Mouse (Mus musculus): ENCODE results near the gene 5730596B20Rik.

The 5730596B20Rik gene

GRCm38 (mm10) chr6:52177061-52177735, at the start of gene 5730596B20Rik:
5730596B20Rik (plus strand) TSS chr6:52177498.
- Histone ChIP-seq H3K27me3 (ENCODE audit: insufficient read depth, low read length) (peaks cover 95% of the 10 kb centered on the region), H3K4me1 (replicated peaks; ENCODE audit: low read depth, low read length) (peaks cover 46% of the 10 kb centered on the region), H3K4me3 (replicated peaks; ENCODE audit: low read length) (peak within 1 kb of the TSS; percentile 17; the same call in 1 of the 2 replicates), H3K9me3 (ENCODE audit: low read length) (no peaks in the 10 kb centered on the region), H3K36me3 (ENCODE audit: insufficient read depth, low read length) (no peaks in the 10 kb centered on the region)
- TF ChIP-seq POU5F1 (IDR thresholded peaks at IDR 0.05; ENCODE audit: borderline replicate concordance, low read length) (no peak), CTCF (conservative IDR thresholded peaks at IDR 0.05; ENCODE audit: low read length) (no peak), NANOG (IDR thresholded peaks at IDR 0.05; ENCODE audit: borderline replicate concordance, low read length) (no peak)

DNA sequence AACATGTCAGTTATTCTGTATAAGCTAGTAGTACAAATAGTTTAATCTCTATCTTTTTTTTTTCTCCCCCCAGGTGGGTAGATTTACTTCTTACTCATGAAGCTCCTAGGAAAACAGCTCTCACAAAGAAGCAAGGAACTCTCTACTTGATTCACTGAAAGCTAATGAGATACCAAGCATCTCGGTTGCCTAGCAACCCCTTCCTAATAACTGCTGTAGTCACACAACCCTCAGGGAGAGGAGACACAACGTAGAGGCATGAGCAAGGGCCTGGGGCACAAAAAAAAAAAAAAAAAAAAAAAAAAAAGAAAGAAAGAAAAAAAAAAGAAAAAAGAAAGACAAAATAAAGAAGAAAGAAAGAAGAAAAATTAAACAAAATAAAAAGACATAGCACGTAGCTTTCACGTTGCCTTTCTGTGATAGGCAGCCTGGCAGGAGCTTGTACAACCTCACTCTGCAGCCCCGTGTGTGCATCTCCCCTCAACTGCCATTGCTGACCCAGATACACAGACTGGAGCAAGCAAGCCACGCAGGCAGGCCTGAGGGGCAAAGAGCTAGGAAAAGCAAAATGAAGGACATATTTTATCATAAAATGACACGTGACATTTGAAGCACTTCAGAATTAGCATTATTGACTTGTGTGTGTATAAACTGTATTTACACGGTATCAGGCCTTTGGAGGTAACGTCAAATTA, 39.3 kb upstream of the 5730596B20Rik start:
- Histone ChIP-seq H3K4me1 (replicated peaks; ENCODE audit: low read depth, low read length) (peaks cover 15% of the 10 kb centered on the region), H3K9me3 (ENCODE audit: low read length) (no peaks in the 10 kb centered on the region), H3K4me3 (replicated peaks; ENCODE audit: low read length) (no peak overlapping the region), H3K36me3 (ENCODE audit: insufficient read depth, low read length) (no peaks in the 10 kb centered on the region), H3K27me3 (ENCODE audit: insufficient read depth, low read length) (no peaks in the 10 kb centered on the region)
- TF ChIP-seq CTCF (conservative IDR thresholded peaks at IDR 0.05; ENCODE audit: low read length) (no peak), NANOG (IDR thresholded peaks at IDR 0.05; ENCODE audit: borderline replicate concordance, low read length) (no peak), POU5F1 (IDR thresholded peaks at IDR 0.05; ENCODE audit: borderline replicate concordance, low read length) (no peak)

- TF ChIP-seq POU5F1 (IDR thresholded peaks at IDR 0.05; ENCODE audit: borderline replicate concordance, low read length), result no peak
- TF ChIP-seq NANOG (IDR thresholded peaks at IDR 0.05; ENCODE audit: borderline replicate concordance, low read length), result no peak
- TF ChIP-seq CTCF (conservative IDR thresholded peaks at IDR 0.05; ENCODE audit: low read length), result no peak
- Histone ChIP-seq H3K4me1 (replicated peaks; ENCODE audit: low read depth, low read length) (peaks cover 15% of the 10 kb centered on the region), H3K27me3 (ENCODE audit: insufficient read depth, low read length) (peaks cover 2% of the 10 kb centered on the region; the same call in 1 of the 2 replicates), H3K9me3 (ENCODE audit: low read length) (no peaks in the 10 kb centered on the region), H3K36me3 (ENCODE audit: insufficient read depth, low read length) (no peaks in the 10 kb centered on the region), H3K4me3 (replicated peaks; ENCODE audit: low read length) (no peak overlapping the region)
Observed at GRCm38 (mm10) chr6:52138576-52138975, 38.7 kb upstream of the 5730596B20Rik start.

- Histone ChIP-seq H3K36me3 (ENCODE audit: insufficient read depth, low read length) (no peaks in the 10 kb centered on the region), H3K9me3 (ENCODE audit: low read length) (no peaks in the 10 kb centered on the region), H3K4me3 (replicated peaks; ENCODE audit: low read length) (no peak overlapping the region), H3K4me1 (replicated peaks; ENCODE audit: low read depth, low read length) (peaks cover 15% of the 10 kb centered on the region), H3K27me3 (ENCODE audit: insufficient read depth, low read length) (peaks cover 4% of the 10 kb centered on the region; the same call in 1 of the 2 replicates)
- no peak for TF ChIP-seq CTCF (conservative IDR thresholded peaks at IDR 0.05; ENCODE audit: low read length)
- TF ChIP-seq NANOG (IDR thresholded peaks at IDR 0.05; ENCODE audit: borderline replicate concordance, low read length), result no peak
- no peak for TF ChIP-seq POU5F1 (IDR thresholded peaks at IDR 0.05; ENCODE audit: borderline replicate concordance, low read length)
Observed at GRCm38 (mm10) chr6:52139115-52139514, 38.2 kb upstream of the 5730596B20Rik start.

DNA sequence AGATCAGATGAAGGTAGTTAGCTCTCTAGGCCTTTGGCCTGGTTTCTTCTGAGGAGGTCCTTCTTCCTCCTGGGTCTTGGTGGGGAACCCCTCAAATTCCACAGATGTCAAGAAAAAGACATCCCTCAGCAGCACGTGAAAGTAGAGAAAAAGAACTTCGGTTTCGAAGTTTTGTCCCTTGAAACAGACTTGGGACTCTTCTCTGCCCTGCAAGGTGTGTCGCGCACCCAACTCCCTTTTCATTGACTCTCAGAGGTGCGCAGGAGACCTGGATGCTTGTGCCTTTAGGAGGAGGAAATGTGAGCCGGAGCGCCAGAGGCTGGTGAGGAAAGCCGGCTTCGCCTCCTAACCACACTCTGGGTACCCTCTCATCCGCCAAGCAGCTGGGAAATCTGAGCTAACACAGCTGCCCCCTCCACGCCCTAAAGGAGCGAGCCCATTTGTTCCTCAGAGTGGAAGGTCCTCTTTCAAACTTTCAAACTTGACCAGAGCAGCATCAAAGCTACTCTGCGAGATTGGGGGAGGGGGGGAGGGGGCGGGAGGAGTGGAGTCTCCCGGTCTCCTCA, 26.8 kb upstream of the 5730596B20Rik start:
- Histone ChIP-seq H3K4me3 (replicated peaks; ENCODE audit: low read length) (no peak overlapping the region), H3K27me3 (ENCODE audit: insufficient read depth, low read length) (peaks cover 80% of the 10 kb centered on the region), H3K36me3 (ENCODE audit: insufficient read depth, low read length) (no peaks in the 10 kb centered on the region), H3K4me1 (replicated peaks; ENCODE audit: low read depth, low read length) (peaks cover 38% of the 10 kb centered on the region), H3K9me3 (ENCODE audit: low read length) (no peaks in the 10 kb centered on the region)
- no peak for TF ChIP-seq POU5F1 (IDR thresholded peaks at IDR 0.05; ENCODE audit: borderline replicate concordance, low read length)
- no peak for TF ChIP-seq NANOG (IDR thresholded peaks at IDR 0.05; ENCODE audit: borderline replicate concordance, low read length)
- TF ChIP-seq CTCF (conservative IDR thresholded peaks at IDR 0.05; ENCODE audit: low read length), result no peak

DNA sequence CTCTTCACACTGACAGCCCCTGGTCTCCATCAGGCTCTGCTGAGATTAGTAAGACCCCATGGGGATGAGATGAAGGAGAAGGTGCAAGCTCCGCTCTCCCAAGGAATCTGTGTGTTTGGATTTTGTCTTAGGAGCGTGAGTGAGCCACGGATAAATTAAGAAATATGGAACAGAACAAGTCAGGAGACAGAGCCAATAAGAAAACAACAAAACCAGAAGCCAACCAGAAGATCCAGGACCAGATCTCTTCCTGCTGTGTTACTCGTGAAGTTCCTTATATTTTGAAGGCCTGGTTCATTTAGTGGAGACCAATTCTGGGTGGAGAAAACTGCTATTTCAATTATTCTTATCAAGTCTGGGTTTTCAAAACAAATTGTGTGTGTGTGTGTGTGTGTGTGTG, 25.7 kb upstream of the 5730596B20Rik start:
- TF ChIP-seq CTCF (conservative IDR thresholded peaks at IDR 0.05; ENCODE audit: low read length) (no peak), POU5F1 (IDR thresholded peaks at IDR 0.05; ENCODE audit: borderline replicate concordance, low read length) (no peak), NANOG (IDR thresholded peaks at IDR 0.05; ENCODE audit: borderline replicate concordance, low read length) (no peak)
- peaks cover 41% of the 10 kb centered on the region for H3K4me1 ChIP-seq (replicated peaks; ENCODE audit: low read depth, low read length)
- H3K9me3 ChIP-seq (ENCODE audit: low read length), result no peaks in the 10 kb centered on the region
- H3K36me3 ChIP-seq (ENCODE audit: insufficient read depth, low read length), result no peaks in the 10 kb centered on the region
- H3K27me3 ChIP-seq (ENCODE audit: insufficient read depth, low read length), result peaks cover 87% of the 10 kb centered on the region
- H3K4me3 ChIP-seq (replicated peaks; ENCODE audit: low read length), result no peak overlapping the region

DNA sequence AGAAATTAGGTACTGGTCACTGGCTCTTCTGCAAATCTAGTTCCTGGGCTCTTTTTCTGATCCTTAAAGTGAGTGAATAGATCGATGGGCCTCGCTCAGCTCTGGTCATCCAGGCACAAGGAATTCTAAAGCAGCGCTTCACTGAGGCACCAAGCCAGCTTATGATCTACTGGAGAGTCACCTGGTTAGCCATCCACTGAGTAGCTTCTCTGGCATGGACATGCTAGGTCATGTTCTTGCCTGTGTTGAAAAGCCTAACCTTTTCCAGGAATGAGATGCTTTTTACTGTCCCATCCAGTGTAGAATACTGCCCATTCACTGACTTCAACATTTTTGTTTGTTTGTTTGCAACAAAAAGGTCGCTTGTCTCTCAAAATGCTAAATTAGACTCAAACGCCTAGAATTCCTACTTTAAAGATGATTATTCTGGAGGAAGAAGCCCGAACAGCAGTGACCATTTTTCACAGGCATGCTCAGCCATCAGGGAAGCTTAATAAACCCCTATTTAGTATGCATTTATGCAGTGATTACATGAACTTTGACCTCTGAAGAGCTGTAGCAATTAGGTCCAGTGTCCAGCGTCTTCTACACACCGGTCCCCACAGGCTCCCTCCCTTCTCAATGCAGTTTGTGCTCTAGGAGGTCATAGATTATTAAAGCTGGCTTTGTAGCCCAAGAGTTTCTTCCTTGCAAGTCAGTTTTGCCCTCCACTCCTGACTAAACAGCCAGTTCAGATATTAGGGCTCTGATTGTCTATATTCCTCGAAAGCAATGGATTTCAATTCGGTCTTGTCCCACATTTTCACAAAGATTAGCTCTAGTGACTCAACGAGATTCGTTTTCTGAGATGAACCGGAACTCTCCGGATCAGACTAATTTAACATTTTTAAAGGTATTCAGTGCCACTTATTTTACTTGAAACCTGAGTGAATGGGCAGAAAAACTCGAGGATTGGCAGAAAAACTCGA, 24.8 kb upstream of the 5730596B20Rik start:
- no peak overlapping the region for H3K4me3 ChIP-seq (replicated peaks; ENCODE audit: low read length)
- H3K4me1 ChIP-seq (replicated peaks; ENCODE audit: low read depth, low read length), result peaks cover 50% of the 10 kb centered on the region
- H3K27me3 ChIP-seq (ENCODE audit: insufficient read depth, low read length), result peaks cover 89% of the 10 kb centered on the region
- TF ChIP-seq CTCF (conservative IDR thresholded peaks at IDR 0.05; ENCODE audit: low read length) (no peak), POU5F1 (IDR thresholded peaks at IDR 0.05; ENCODE audit: borderline replicate concordance, low read length) (no peak)
- no peaks in the 10 kb centered on the region for H3K9me3 ChIP-seq (ENCODE audit: low read length)
- H3K36me3 ChIP-seq (ENCODE audit: insufficient read depth, low read length), result no peaks in the 10 kb centered on the region
